Mouse (Mus musculus): ENCODE results near the gene Ldlrad3.

DNA sequence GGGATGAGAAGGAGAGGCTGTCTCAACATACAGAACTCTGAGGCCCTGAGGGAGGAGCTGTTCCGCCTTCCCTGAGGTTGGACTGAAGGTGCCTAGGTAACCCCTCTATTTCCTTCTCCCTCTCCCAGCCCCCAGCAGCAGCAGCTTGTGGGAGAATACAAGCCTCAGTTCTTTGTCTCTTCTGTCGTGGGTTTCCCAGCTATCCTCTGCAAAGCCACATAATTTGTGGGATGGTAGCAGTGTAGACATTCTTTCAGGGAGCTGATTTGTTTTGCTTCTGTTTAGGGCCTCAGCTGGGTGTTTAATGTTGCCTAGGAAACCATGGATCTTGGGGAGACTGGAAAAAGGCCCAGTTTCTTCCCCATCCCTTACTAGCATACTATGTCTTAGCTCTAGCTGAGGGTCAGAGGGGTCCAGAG lies 266.0 kb downstream of the Ldlrad3 start:
- TF ChIP-seq CTCF (IDR thresholded peaks at IDR 0.05; ENCODE audit: low read depth) (no peak), EP300 (IDR thresholded peaks at IDR 0.05; ENCODE audit: low read depth) (no peak)

Data from liver, postnatal 0 days (tissue).